13 mouse cellular contexts compared by ENCODE assay signal in genomic region chr3:105505161-105505872, GRCm38 (mm10). TPM values are rescaled to one million over a fixed set of nuclear protein-coding genes. Genes with fewer than 3 reads are reported as not detected.
DNase-seq lines count a peak whose midpoint lies in the region; ATAC-seq lines count a peak whose summit lies in the region.
"Had no signal": no experiment of that assay in that cellular context is flagged by ENCODE, and none has a peak within 500 bp of the region (broad histone marks: within the 10 kb centered on the region; RNA-seq: fewer than 3 reads in every experiment).

No protein-coding gene starts in this region.

- H3K36me3 ChIP-seq in forebrain, embryonic 11.5 days (ENCODE audit: control insufficient read depth, insufficient read depth, low read length): no peaks in the 10 kb centered on the region
- no peaks in the 10 kb centered on the region for H3K36me3 ChIP-seq in hindbrain, embryonic 13.5 days
- H3K36me3 ChIP-seq in midbrain, embryonic 15.5 days (replicated peaks): no peaks in the 10 kb centered on the region
- H3K36me3 ChIP-seq: kidney, embryonic 15.5 days had no signal

- H3K9me3 ChIP-seq in forebrain, embryonic 11.5 days (ENCODE audit: control insufficient read depth, low read length): no peaks in the 10 kb centered on the region
- no peaks in the 10 kb centered on the region for H3K9me3 ChIP-seq in hindbrain, embryonic 13.5 days
- H3K9me3 ChIP-seq in midbrain, embryonic 15.5 days: no peaks in the 10 kb centered on the region
- H3K9me3 ChIP-seq: kidney, embryonic 15.5 days had no signal

- peak; percentile 72 for ATAC-seq in forebrain, embryonic 11.5 days (replicated peaks; ENCODE audit: low FRiP score)
- ATAC-seq in hindbrain, embryonic 13.5 days (ENCODE audit: low FRiP score): peak; percentile 47
- ATAC-seq in midbrain, embryonic 15.5 days (replicated peaks): peak; percentile 51
- ATAC-seq in erythroblast, adult 5-6 weeks (replicated peaks; ENCODE audit: low FRiP score, poor library complexity, severe bottlenecking): no peak
- ATAC-seq: inflammation-experienced regulatory T-cells, adult 6 months had no signal

- no peak overlapping the region for H3K4me3 ChIP-seq in forebrain, embryonic 11.5 days (ENCODE audit: low read depth, low read length)
- H3K4me3 ChIP-seq in hindbrain, embryonic 13.5 days: no peak overlapping the region
- no peak overlapping the region for H3K4me3 ChIP-seq in midbrain, embryonic 15.5 days
- H3K4me3 ChIP-seq: kidney, embryonic 15.5 days had no signal

- H3K27me3 ChIP-seq in forebrain, embryonic 11.5 days (ENCODE audit: control insufficient read depth, insufficient read depth, low read length): no peaks in the 10 kb centered on the region
- no peaks in the 10 kb centered on the region for H3K27me3 ChIP-seq in hindbrain, embryonic 13.5 days
- H3K27me3 ChIP-seq in midbrain, embryonic 15.5 days (replicated peaks): no peaks in the 10 kb centered on the region
- H3K27me3 ChIP-seq: kidney, embryonic 15.5 days had no signal

- H3K27ac ChIP-seq in forebrain, embryonic 11.5 days (ENCODE audit: low read depth, low read length): peak overlapping the region; percentile 41; the same call in 1 of the 2 replicates
- H3K27ac ChIP-seq in hindbrain, embryonic 13.5 days: peak overlapping the region; percentile 71
- peak overlapping the region; percentile 74 for H3K27ac ChIP-seq in midbrain, embryonic 15.5 days
- H3K27ac ChIP-seq: kidney, embryonic 15.5 days; liver, embryonic 14.5 days had no signal

- no peak overlapping the region for H3K4me2 ChIP-seq in forebrain, embryonic 11.5 days (ENCODE audit: low read depth, low read length, severe bottlenecking)
- H3K4me2 ChIP-seq in hindbrain, embryonic 13.5 days: 0 out of 2 replicates have a peak overlapping the region, but pooled peaks have one; percentile 2
- H3K4me2 ChIP-seq in midbrain, embryonic 15.5 days: no peak overlapping the region; the same call in 1 of the 2 replicates
- H3K4me2 ChIP-seq: kidney, embryonic 15.5 days had no signal

- DNase-seq in Muller cell, postnatal 12 days (ENCODE audit: inconsistent ontology term): peak; percentile 53
- DNase-seq in forebrain, embryonic 11.5 days (ENCODE audit: low spot score): peak; percentile 56
- DNase-seq in lung, postnatal 4 days: no peak
- no peak for DNase-seq in cerebellum, adult 11 months
- DNase-seq: cerebellum, adult 11-12 months; spleen, adult 18-20 months; thymus, postnatal 36 days had no signal

- peaks cover 11% of the 10 kb centered on the region; the same call in 1 of the 2 replicates for H3K4me1 ChIP-seq in forebrain, embryonic 11.5 days (replicated peaks; ENCODE audit: control insufficient read depth, insufficient read depth, low read length)
- H3K4me1 ChIP-seq in hindbrain, embryonic 13.5 days (replicated peaks): peaks cover 29% of the 10 kb centered on the region
- peaks cover 21% of the 10 kb centered on the region for H3K4me1 ChIP-seq in midbrain, embryonic 15.5 days

- WGBS in forebrain, embryonic 11.5 days: 40% methylated on average over 15 of the region's 15 CpGs
- WGBS in hindbrain, embryonic 13.5 days: 45% methylated on average over 15 of the region's 15 CpGs
- 35% methylated on average over 15 of the region's 15 CpGs for WGBS in midbrain, embryonic 15.5 days

- peak overlapping the region; percentile 23; the same call in 1 of the 2 replicates for H3K9ac ChIP-seq in forebrain, embryonic 11.5 days (ENCODE audit: low read length)
- no peak overlapping the region for H3K9ac ChIP-seq in hindbrain, embryonic 13.5 days
- peak overlapping the region; percentile 20; the same call in 1 of the 2 replicates for H3K9ac ChIP-seq in midbrain, embryonic 15.5 days
- H3K9ac ChIP-seq: kidney, embryonic 15.5 days; liver, embryonic 14.5 days had no signal

RNA-seq across cellular contexts. Expression of gene Kcnd3, which starts 53.2 kb away (rescaled TPM):
- polyA plus RNA-seq in forebrain, embryonic 11.5 days (2014; fragmentation: Nextera tagmentation; extraction: Ambion mirVana): 1.3 and 2.1 TPM in 2 replicates
- 7.1 and 7.9 TPM in 2 replicates for polyA plus RNA-seq in hindbrain, embryonic 13.5 days (2015; fragmentation: Nextera tagmentation; extraction: Ambion mirVana)
- 12.5 and 12.8 TPM in 2 replicates for polyA plus RNA-seq in midbrain, embryonic 15.5 days (2015; fragmentation: Nextera tagmentation; extraction: Ambion mirVana)
- 0.19 TPM in 1 of 2 replicates, not detected in the other for total RNA-seq in erythroblast, adult 5-6 weeks (2015; ENCODE audit: low replicate concordance)
- total RNA-seq in erythroblast, adult 5-6 weeks (2017; ENCODE audit: low replicate concordance): 0.84 TPM in 1 of 2 replicates, not detected in the other
- polyA plus RNA-seq: inflammation-experienced regulatory T-cells, adult 6 months had no signal

Comparison
In these comparisons a context has a peak if more than half of its experiments do, and no peak if none do; other contexts are left out.
1. DNase-seq: peak in Muller cell, postnatal 12 days (single experiment) and forebrain, embryonic 11.5 days (single experiment); none in lung, postnatal 4 days (0 of 2) and cerebellum, adult 11 months (single experiment).
2. Peak in every context shown above with its lines, with median percentiles within 50 percentile points of each other: H3K27ac ChIP-seq.